Mouse (Mus musculus): Measurements from ENCODE around the gene Gm20388.

Gm20388 gene

DNA sequence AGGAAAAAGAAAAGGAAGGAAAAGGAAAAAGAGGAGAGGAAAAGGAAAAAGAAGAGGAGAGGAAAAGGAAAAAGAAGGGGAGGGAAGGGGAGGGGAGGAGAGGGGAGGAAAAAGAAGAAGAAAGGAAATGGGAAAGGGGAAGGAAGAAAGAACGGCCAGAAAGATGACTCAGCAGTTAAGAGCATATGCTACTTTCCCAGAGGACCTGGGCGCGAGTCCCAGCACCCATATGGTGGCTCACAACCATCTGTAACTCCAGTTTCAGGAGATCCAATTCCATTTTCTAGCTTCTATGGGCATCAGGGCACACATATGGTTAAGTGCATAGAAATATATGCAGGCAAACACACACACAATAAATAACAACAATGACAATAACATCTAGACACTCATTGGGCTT lies 3057.5 kb downstream of the Gm20388 start:
- no peak for DNase-seq (ENCODE audit: low spot score in 2 of 2)

DNA sequence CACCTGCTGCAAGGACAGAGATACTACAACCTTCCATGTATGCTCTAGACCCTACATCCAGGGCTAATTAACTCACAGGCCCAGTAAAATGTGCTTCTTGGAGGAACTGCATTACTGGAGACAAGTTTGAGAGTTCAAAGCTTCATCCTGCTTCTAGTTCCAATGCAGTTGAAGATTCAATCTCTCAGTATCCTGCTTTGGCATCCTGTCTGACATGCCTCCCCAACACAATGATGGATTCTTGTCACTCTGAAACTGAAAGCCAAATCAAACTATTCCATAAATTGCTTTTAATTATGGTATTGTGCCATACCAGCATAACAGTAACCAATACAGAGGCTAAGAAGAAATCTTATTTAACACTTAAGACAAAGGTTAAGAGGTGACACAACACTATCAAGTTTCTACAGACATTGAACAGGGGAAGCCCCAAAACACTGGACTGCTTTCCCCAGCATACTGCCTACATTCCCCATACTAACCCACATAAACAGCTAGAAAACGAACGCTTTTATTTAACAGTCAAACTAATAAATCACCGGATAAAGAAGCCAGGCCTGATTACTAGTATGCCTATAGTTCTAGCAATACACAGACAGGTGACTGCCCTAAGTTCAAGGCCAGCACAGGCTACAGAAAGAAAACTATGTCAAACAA lies 3059.5 kb downstream of the Gm20388 start:
- no peak for DNase-seq (ENCODE audit: low spot score in 2 of 2)

DNA sequence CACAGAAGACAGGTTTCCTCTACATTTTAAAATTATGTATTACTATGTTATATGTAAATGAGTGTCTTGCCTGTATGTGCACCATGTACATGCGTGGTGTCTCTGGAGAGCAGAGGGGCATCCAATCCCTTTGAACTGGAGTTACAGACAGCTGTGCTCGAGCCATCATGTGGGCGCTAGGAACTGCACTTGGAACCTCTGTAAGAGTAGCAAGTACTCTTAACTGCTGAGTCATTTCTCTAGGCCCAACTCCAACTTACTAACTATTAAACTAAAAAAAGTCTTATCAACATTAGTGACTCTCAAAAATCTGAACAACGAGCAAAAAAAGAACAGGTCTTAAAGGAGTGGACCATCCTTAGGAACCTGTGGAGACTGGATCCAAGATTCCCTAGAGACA lies 3065.4 kb downstream of the Gm20388 start:
- no peak for DNase-seq (ENCODE audit: low spot score in 2 of 2)

DNA sequence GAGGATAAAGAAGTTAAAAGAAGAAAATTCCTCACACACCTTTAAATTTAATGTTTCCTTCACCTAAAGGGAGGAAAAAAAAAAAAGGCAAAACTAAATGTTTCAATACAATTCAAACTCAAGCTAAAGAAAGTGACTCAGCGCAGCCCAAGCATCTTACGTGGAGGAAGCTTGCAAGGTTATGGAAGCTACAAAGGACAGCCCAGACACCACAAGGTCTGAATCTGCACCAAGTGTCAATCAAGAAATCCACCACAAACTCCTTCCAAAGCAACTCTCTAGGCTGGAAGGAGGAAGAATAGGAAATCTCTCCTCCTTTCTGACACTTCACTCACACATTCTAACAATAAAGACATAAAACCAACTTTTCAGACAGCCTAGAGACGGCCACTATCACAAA lies 3068.8 kb downstream of the Gm20388 start:
- DNase-seq (ENCODE audit: low spot score in 2 of 2) = no peak

DNA sequence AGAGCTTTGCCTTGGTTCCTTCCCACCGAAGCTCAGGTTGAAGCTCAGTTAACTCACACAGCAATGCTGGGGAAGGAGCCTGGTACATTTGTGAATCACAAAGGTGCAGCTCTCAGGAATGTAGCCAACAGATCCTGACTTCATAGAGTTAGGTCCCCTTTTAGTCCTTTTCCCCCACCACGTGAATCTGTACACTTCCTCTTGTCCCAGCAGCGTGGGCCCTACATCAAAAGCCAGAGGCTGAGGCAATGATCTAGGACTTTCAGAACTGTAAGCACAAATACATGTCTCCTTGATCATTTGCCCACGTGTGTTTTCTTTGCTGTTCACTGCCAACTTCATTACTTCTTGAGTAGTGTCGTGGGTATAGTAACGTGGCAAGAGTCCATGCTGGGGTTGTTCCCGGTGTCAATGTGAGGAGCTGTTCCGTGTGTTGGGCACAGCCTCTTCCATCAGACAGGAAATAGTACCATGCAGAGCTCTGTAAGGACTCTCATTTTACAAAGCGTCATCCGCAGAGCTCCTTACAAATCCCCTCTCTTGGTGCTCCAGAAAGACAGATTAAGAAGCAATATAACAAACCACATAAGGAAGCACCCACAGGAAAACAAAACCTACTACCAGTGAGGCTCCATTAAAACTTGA lies 3069.3 kb downstream of the Gm20388 start:
- DNase-seq (ENCODE audit: low spot score in 2 of 2) = no peak

DNA sequence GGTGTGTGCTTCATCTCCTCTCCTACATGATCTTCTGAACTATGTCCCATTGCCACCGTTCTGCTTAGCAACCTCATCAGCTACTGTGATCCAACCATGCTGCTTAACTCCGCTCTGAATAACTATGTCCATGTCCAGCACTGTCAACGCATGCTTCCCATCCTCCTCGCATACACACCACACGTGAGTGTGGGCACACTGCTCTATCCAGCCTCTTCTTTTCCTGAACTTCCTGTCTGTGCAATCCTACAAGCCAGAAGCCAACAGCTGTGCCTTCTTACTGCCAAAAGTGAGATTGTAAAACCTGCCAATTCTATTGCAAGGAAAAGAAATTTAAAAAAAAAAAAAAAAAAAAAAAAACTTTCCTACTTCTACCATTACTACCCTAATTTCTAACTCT lies 3071.0 kb downstream of the Gm20388 start:
- DNase-seq (ENCODE audit: low spot score in 2 of 2) = no peak

GRCm38 (mm10) chr8:122983178-122983942 lies 3072.7 kb downstream of the Gm20388 start:
- no peak for DNase-seq (ENCODE audit: low spot score in 2 of 2)

DNA sequence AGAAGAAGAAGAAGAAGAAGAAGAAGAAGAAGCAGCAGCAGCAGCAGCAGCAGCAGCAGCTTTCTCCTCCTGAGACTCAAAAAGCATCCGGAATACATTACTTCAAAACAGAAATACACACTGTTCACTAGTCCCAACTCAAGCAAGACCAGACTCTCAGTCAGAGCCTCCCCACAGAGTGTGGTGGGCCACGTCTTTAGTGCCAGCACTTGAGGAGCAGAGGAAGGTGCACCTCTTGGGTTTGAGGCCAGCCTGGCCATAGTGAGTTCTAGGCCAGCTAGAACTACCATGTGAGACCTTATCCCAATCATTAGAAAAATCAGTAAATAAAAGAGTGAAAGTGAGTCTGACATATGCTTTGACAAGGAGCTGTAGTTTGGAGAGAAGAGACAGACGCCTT lies 3073.5 kb downstream of the Gm20388 start:
- DNase-seq (ENCODE audit: low spot score in 2 of 2) = no peak

GRCm38 (mm10) chr8:122986501-122987184 lies 3076.0 kb downstream of the Gm20388 start:
- DNase-seq (ENCODE audit: low spot score in 2 of 2) = no peak

DNA sequence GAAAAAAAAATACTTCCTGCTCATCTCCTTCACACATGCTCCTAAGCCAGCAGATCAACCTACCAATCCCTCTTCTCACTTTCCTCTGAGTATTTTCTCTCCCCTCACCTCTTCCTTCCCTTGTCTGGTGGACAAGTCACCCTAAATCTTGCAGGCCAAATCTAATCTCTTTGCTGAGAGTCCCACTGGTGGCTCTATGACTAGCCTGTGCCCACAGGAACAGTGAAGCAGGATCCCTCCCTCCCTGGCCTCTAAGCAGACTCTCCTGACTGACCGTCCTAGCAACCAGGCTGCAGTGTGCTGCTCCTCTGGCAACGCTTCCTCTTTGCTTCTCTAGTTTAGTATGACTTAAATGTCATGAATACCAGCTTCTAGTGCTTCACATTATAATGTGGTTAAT lies 3076.6 kb downstream of the Gm20388 start:
- DNase-seq (ENCODE audit: low spot score in 2 of 2) = no peak

- DNase-seq (ENCODE audit: low spot score in 2 of 2) = no peak
Measured at GRCm38 (mm10) chr8:122988955-122989354, 3078.3 kb downstream of the Gm20388 start.

- no peak for DNase-seq (ENCODE audit: low spot score in 2 of 2)
Measured at GRCm38 (mm10) chr8:122989976-122990375, 3079.3 kb downstream of the Gm20388 start.

DNA sequence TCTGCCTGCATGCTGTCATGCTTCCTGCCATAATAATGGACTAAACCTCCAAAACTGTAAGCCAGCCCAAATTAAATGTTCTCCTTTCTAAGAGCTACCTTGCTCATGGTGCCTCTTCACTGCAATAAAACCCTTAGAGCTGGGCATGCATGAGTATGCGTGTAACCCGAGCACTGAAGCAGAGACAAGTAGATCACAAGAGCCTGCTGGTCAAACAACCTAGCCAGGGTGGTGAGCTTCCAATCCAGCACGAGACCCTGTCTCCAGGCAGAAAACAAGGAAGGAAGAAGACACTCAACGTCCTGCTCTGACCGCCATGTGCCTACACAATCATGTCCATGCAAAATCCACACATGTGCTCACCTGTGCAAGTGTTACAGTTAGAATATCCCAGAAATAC lies 3080.7 kb downstream of the Gm20388 start:
- no peak for DNase-seq (ENCODE audit: low spot score in 2 of 2)

- no peak for DNase-seq (ENCODE audit: low spot score in 2 of 2)
Measured at GRCm38 (mm10) chr8:122992296-122992695, 3081.7 kb downstream of the Gm20388 start.

- DNase-seq (ENCODE audit: low spot score in 2 of 2) = no peak
Measured at GRCm38 (mm10) chr8:122993031-122993430, 3082.4 kb downstream of the Gm20388 start.

DNA sequence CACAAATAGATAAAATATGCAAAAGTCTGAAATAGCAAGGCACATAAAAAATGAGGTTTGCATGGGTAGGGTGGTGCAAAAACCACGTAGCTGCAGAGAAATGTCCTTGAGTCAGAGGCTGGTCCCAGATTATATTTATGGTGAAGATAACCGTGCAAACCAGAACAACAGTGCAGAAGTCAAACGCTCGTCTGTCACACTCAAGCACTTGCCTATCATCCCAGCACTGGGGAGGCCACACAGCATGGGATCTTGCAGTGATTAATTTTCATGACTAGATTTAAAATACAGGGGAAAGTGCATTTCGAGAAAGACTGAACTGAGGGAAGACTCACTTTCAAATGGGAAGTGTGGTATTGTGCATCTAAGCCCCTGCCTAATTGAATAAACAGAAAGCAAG lies 3083.1 kb downstream of the Gm20388 start:
- no peak for DNase-seq (ENCODE audit: low spot score in 2 of 2)

- no peak for DNase-seq (ENCODE audit: low spot score in 2 of 2)
Measured at GRCm38 (mm10) chr8:122997963-122998362, 3087.3 kb downstream of the Gm20388 start.

DNA sequence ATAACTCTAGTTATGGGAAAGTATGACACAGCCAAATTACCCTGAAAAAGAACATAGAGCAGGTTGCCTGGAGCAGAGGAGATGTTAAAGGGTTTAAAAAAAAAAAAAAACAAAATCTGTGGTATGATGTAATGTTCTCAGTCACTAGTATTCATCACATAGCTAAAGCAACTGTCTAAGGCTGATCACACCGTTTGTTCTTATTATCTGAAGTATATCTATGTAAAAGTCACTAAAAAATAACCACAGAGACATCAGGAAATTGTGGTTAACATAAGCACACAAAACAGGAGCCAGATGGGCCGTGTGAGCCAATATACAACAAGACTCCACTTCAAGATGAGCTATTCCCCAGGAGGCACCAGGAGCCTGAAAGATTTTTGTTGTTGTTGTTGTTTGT lies 3089.7 kb downstream of the Gm20388 start:
- DNase-seq (ENCODE audit: low spot score in 2 of 2) = no peak

- DNase-seq (ENCODE audit: low spot score in 2 of 2) = no peak
Measured at GRCm38 (mm10) chr8:123004033-123004922, 3093.6 kb downstream of the Gm20388 start.

- DNase-seq (ENCODE audit: low spot score in 2 of 2) = no peak
Measured at GRCm38 (mm10) chr8:123005328-123005727, 3094.7 kb downstream of the Gm20388 start.

DNA sequence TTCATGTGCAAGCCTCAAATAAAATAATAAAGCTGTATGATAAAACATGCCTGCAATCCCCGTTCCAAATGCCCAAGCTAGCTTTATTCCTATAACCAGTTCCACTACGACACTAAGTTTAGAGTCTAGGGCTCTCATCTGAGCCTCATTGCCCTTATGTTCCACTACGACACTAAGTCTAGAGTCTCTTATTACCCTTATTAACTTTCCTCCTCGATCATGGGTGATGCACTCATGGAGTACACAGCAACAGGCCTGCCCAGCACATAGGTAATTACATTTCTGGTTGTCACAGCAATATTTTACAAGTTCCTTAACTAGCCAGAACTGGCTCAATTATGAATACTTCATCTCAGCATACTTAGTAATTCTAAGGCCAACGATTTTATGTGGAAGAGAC lies 3095.2 kb downstream of the Gm20388 start:
- no peak for DNase-seq (ENCODE audit: low spot score in 2 of 2)
